Mouse (Mus musculus) intestine, postnatal 0 days (tissue): ENCODE measurements around the gene Iapp. TPM values are rescaled to one million over a fixed set of nuclear protein-coding genes. Genes with fewer than 3 reads are reported as not detected.
"Not testable (repeated sequence)": the region's sequence is repeated elsewhere in the genome, so short reads cannot be mapped to it uniquely, and the experiment has no call there.

Source experiments
- ATAC-seq: fragments of 200-750 bp; cut with Nextera tagmentation; 2 replicates; pipeline ENCODE4 v1.8.0; 2017; ENCODE audit warnings: mild to moderate bottlenecking, moderate TSS enrichment, moderate library complexity
- H3K27ac ChIP-seq: fragments of 300-500 bp; sonication (generic); 2 replicates; pipeline ENCODE4 v1.5.1; 2014; ENCODE audit warnings: mild to moderate bottlenecking, low read depth, low read length, moderate library complexity
- H3K27me3 ChIP-seq: fragments of 300-500 bp; sonication (generic); replicated peaks from 2 replicates; pipeline ENCODE4 v1.6.1; 2014; ENCODE audit warnings: low read length, mixed read lengths; ENCODE audit not compliant: control insufficient read depth, insufficient read depth
- H3K36me3 ChIP-seq: fragments of 300-500 bp; sonication (generic); 2 replicates; pipeline ENCODE4 v1.6.1; 2014; ENCODE audit warnings: mild to moderate bottlenecking, moderate library complexity; ENCODE audit not compliant: control insufficient read depth, insufficient read depth
- H3K4me1 ChIP-seq: fragments of 300-500 bp; sonication (generic); replicated peaks from 2 replicates; pipeline ENCODE4 v1.6.1; 2014; ENCODE audit warnings: antibody characterized with exemption, low read length, mixed read lengths; ENCODE audit not compliant: control insufficient read depth, insufficient read depth
- H3K4me2 ChIP-seq: fragments of 300-500 bp; sonication (generic); replicated peaks from 2 replicates; pipeline ENCODE4 v1.6.1; 2014; ENCODE audit warnings: low read depth, mild to moderate bottlenecking, moderate library complexity
- H3K4me3 ChIP-seq: fragments of 300-500 bp; sonication (generic); 2 replicates; pipeline ENCODE4 v1.5.1; 2014; ENCODE audit warnings: low read depth, low read length
- H3K9ac ChIP-seq: fragments of 300-500 bp; sonication (generic); 2 replicates; pipeline ENCODE4 v1.6.1; 2014; ENCODE audit warnings: mild to moderate bottlenecking, low read depth, low read length
- H3K9me3 ChIP-seq: fragments of 300-500 bp; sonication (generic); 2 replicates; pipeline ENCODE4 v1.6.1; 2016; ENCODE audit warnings: mixed run types; ENCODE audit not compliant: control insufficient read depth
- CTCF ChIP-seq: sonication (generic); IDR thresholded peaks from 2 replicates; pipeline ENCODE4 v1.5.1; 2016; ENCODE audit warnings: low read depth, mild to moderate bottlenecking, control low read depth, antibody characterized with exemption, moderate library complexity
- WGBS: fragments of 180-500 bp; shearing (Covaris S2); extraction: QIAGEN DNeasy Blood & Tissue Kit; methylation state at CpG from one replicate; pipeline ENCODE4 v1.1.7; 2014; 5-methylcytosine and 5-hydroxymethylcytosine counted together
- polyA plus RNA-seq: library from polyadenylated mRNA; unstranded; fragments of >200 nt; fragmentation: Nextera tagmentation; extraction: Ambion mirVana; gene quantifications from 2 replicates; pipeline ENCODE4 v1.2.1, GENCODE M21; 2015

The Iapp gene
- polyA plus RNA-seq: 3.9 and 7.0 TPM in 2 replicates

- Histone ChIP-seq H3K4me2 (no peak within 1 kb of the TSS), H3K27ac (no peak within 1 kb of the TSS), H3K9ac (no peak within 1 kb of the TSS), H3K4me1 (no peaks in the 10 kb centered on the region), H3K9me3 (no peaks in the 10 kb centered on the region), H3K4me3 (no peak within 1 kb of the TSS), H3K36me3 (no peaks in the 10 kb centered on the region), H3K27me3 (no peaks in the 10 kb centered on the region)
- no peak for TF ChIP-seq CTCF
- WGBS: 49% methylated on average over 4 of the region's 4 CpGs
- no peak for ATAC-seq
Measured at GRCm38 (mm10) chr6:142298098-142298497, at the start of gene Iapp. TSS of gene Iapp (plus strand) at chr6:142298423.

GRCm38 (mm10) chr6:142250738-142251307 is 47.4 kb upstream of the Iapp start:
- not testable (repeated sequence) for H3K9ac ChIP-seq, H3K4me1 ChIP-seq, ATAC-seq, H3K27ac ChIP-seq, H3K9me3 ChIP-seq, H3K4me3 ChIP-seq, H3K4me2 ChIP-seq, H3K36me3 ChIP-seq, H3K27me3 ChIP-seq
- WGBS: 97% methylated on average over 1 of the region's 1 CpGs

- Histone ChIP-seq H3K4me3 (no peak overlapping the region), H3K27me3 (no peaks in the 10 kb centered on the region), H3K4me2 (no peak overlapping the region), H3K36me3 (no peaks in the 10 kb centered on the region), H3K4me1 (no peaks in the 10 kb centered on the region), H3K9me3 (no peaks in the 10 kb centered on the region), H3K27ac (no peak overlapping the region), H3K9ac (no peak overlapping the region)
- TF ChIP-seq CTCF: no peak
- WGBS: 5% methylated on average over 4 of the region's 4 CpGs
- no peak for ATAC-seq
Measured at GRCm38 (mm10) chr6:142275721-142276442, 22.3 kb upstream of the Iapp start.

GRCm38 (mm10) chr6:142289413-142290118 is 8.7 kb upstream of the Iapp start:
- no peaks in the 10 kb centered on the region for H3K27me3 ChIP-seq
- no peak for TF ChIP-seq CTCF
- H3K27ac ChIP-seq: no peak overlapping the region
- peak; percentile 60 for ATAC-seq
- H3K4me2 ChIP-seq: no peak overlapping the region
- no peak overlapping the region for H3K9ac ChIP-seq
- H3K36me3 ChIP-seq: no peaks in the 10 kb centered on the region
- 46% methylated on average over 12 of the region's 12 CpGs for WGBS
- no peaks in the 10 kb centered on the region for H3K9me3 ChIP-seq
- no peak overlapping the region for H3K4me3 ChIP-seq
- no peaks in the 10 kb centered on the region for H3K4me1 ChIP-seq

- no peak for TF ChIP-seq CTCF
- ATAC-seq: no peak
- Histone ChIP-seq H3K4me1 (no peaks in the 10 kb centered on the region), H3K27ac (no peak overlapping the region), H3K4me3 (no peak overlapping the region), H3K9ac (no peak overlapping the region), H3K9me3 (peaks cover 2% of the 10 kb centered on the region; the same call in 1 of the 2 replicates), H3K36me3 (no peaks in the 10 kb centered on the region), H3K27me3 (no peaks in the 10 kb centered on the region), H3K4me2 (no peak overlapping the region)
Measured at GRCm38 (mm10) chr6:142305076-142305475, 6.9 kb downstream of the Iapp start.

GRCm38 (mm10) chr6:142314285-142314684 is 16.1 kb downstream of the Iapp start:
- 80% methylated on average over 5 of the region's 5 CpGs for WGBS
- Histone ChIP-seq H3K27me3 (no peaks in the 10 kb centered on the region), H3K4me3 (no peak overlapping the region), H3K4me2 (no peak overlapping the region), H3K27ac (no peak overlapping the region), H3K4me1 (no peaks in the 10 kb centered on the region), H3K9ac (no peak overlapping the region), H3K36me3 (no peaks in the 10 kb centered on the region), H3K9me3 (peaks cover 2% of the 10 kb centered on the region; the same call in 1 of the 2 replicates)
- TF ChIP-seq CTCF: no peak
- no peak for ATAC-seq
